Mouse (Mus musculus): ENCODE measurements around the gene Homer1.
A peak's percentile ranks its signal among the peaks of the same experiment; 100 is the strongest.

Gene Homer1

GRCm38 (mm10) chr13:93410343-93410742 is 110.9 kb downstream of the Homer1 start:
- no peak for DNase-seq

- DNase-seq: no peak
Observed at GRCm38 (mm10) chr13:93415055-93415454, 115.6 kb downstream of the Homer1 start.

DNA sequence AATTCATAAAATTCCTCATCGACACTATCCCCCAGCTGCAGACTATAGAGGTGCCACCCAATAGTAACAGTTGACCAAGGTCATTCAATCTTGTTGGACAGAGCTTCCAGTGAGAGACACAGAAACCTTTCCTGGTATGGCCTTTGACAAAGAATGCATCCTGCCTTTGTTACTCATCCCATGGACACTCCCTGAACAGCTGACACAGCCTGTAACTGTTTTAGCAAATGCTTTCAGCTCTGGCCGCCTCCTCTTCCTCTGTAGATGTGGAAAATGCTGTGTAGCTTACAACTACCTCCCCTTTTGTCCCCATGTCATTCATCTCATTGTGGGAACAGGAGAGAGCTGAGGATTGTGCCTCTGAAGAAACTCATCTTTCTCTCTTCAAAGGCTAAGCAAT is 118.9 kb downstream of the Homer1 start:
- no peak for DNase-seq

DNA sequence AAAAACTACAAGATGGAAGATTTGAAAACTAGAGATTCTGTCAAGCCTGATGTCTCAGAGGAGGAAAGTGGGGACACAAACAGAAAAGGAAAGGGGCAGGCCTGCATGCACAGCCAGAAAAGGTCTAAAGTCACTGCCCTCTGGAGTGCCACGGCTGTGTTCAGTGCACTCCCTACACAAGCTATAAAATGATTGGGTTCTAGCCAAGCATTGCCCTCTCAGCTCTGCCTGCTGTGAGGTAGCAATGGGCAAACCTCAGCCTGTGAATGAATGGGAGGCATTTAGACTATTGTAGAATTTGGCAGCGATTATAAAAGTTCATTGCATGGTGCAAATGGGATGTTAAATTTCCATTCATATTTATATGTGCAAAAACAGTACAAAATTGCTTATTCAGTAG is 120.3 kb downstream of the Homer1 start:
- no peak for DNase-seq

GRCm38 (mm10) chr13:93423224-93423623 is 123.8 kb downstream of the Homer1 start:
- no peak for DNase-seq

GRCm38 (mm10) chr13:93427920-93428876 is 128.8 kb downstream of the Homer1 start:
- no peak for DNase-seq

- DNase-seq: no peak
Observed at GRCm38 (mm10) chr13:93429205-93429604, 129.8 kb downstream of the Homer1 start.

- no peak for DNase-seq
Observed at GRCm38 (mm10) chr13:93440167-93440566, 140.7 kb downstream of the Homer1 start.

- DNase-seq: peak; percentile 58
Observed at GRCm38 (mm10) chr13:93453275-93453674, 153.8 kb downstream of the Homer1 start.
